15 mouse cellular contexts compared by ENCODE assay signal in genomic region chr1:175143051-175143450, GRCm38 (mm10).
A peak's percentile ranks its signal among the peaks of the same experiment; 100 is the strongest.
DNase-seq lines count a peak whose midpoint lies in the region.
"Had no signal": no experiment of that assay in that cellular context is flagged by ENCODE, and none has a peak within 500 bp of the region (broad histone marks: within the 10 kb centered on the region; RNA-seq: fewer than 3 reads in every experiment).

No protein-coding gene starts in this region.

- peak; percentile 49 for DNase-seq in right cerebral cortex, adult 18-20 months
- no peak for DNase-seq in right cerebral cortex, postnatal 14 days
- peak; percentile 22 to 63 for DNase-seq in frontal cortex, postnatal 36 days (ENCODE audit: low spot score in 2 of 2)
- peak; percentile 15 to 92 for DNase-seq in left cerebral cortex, postnatal 25 days (ENCODE audit: low spot score in 2 of 2)
- peak; percentile 83 for DNase-seq in telencephalon, adult 2 months (ENCODE audit: low read depth, low spot score)
- DNase-seq in testis, postnatal 10 days (ENCODE audit: low spot score) = no peak
- DNase-seq in heart, postnatal 36 days = no peak
- DNase-seq: adrenal gland, adult 2 months; adrenal gland, postnatal 36 days; cerebellum, adult 11 months; cerebellum, adult 8-10 months; cerebellum, postnatal 14 days; embryo, embryonic 11 days; heart, adult 18-20 months; heart, postnatal 10 days had no signal

- intact Hi-C loops in left cerebral cortex, postnatal 25 days (cut with DNase I) = loop anchor here (2.0 kb wide), 2 partner anchors 34 to 42 kb away; no protein-coding TSS in a partner anchor
- intact Hi-C loops in heart, postnatal 36 days (cut with DNase I) = no loop called here

Comparison
In these comparisons a context has a peak if more than half of its experiments do, and no peak if none do; other contexts are left out.
1. DNase-seq: peak in right cerebral cortex, adult 18-20 months (single experiment), frontal cortex, postnatal 36 days (2 of 2), left cerebral cortex, postnatal 25 days (2 of 2) and telencephalon, adult 2 months (single experiment); none in right cerebral cortex, postnatal 14 days (single experiment), testis, postnatal 10 days (single experiment) and heart, postnatal 36 days (0 of 2).